Mouse (Mus musculus): ENCODE data around the gene Uvrag. TPM values are rescaled to one million over a fixed set of nuclear protein-coding genes. Genes with fewer than 3 reads are reported as not detected.

Uvrag gene
- 23.2 and 25.8 TPM in 2 replicates for polyA plus RNA-seq (2014; fragmentation: Nextera tagmentation; extraction: Ambion mirVana)

DNA sequence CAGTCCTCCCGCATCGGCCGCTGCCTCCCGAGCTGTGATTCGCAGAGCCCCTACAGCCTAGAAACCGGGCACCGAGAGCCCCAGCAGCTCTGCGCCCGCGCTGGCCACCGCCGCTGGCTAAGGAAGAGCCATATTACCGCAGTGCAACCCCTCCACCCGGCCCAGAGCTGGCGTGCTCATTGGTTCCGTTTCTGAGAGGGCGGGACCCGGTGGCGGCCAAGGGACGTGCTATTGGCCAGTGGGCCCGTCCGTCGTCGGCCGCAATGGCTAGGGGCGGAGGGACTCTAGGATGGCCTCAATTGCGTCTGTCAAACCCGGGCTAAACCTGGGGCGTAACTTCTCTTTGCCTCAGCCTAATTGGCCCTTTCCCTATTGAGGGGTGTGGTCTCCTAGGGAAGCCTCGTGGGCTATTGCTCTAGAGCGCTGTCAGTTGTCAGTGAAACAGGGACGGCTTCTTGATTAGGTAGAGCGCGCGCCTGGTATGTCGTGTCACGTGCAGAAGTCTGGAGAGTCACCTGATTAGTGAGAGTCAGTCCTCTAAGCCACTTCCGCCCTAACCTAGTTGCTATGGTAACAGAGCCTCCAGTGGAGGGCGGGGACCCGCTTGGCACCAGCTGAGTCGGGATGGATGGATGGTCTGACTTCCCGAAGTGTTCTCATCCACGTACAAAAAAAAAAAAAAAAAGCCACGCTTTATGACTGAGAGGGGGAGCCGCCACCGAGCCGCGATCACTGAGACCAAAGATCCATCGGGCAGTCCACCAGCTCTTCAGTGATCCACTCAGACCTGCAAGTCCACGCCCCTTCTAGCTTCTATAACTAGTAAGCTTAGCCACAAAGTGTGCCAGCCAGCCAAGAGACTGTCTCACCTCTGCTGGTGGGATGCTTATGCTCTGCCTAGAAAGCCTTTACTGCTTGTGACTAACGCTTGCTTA is at the start of gene Uvrag:
Gene Uvrag, minus strand, starts transcription at position 158 of the 935 bp plus-strand sequence.
- WGBS, result under 1% methylated on average over 51 of the region's 51 CpGs
- Histone ChIP-seq H3K4me3 (ENCODE audit: low read depth, low read length) (peak within 1 kb of the TSS; percentile 90), H3K27me3 (replicated peaks; ENCODE audit: control insufficient read depth, insufficient read depth, low read length) (no peaks in the 10 kb centered on the region), H3K27ac (ENCODE audit: low read depth) (peak within 1 kb of the TSS; percentile 92), H3K4me2 (ENCODE audit: low read length) (peak within 1 kb of the TSS; percentile 83), H3K9ac (ENCODE audit: low read length) (peak within 1 kb of the TSS; percentile 87), H3K9me3 (ENCODE audit: control insufficient read depth, low read length) (no peaks in the 10 kb centered on the region), H3K36me3 (ENCODE audit: control insufficient read depth, insufficient read depth, low read length) (no peaks in the 10 kb centered on the region), H3K4me1 (replicated peaks; ENCODE audit: control insufficient read depth, insufficient read depth, low read length) (peaks cover 11% of the 10 kb centered on the region)
- DNase-seq (ENCODE audit: low spot score), result peak; percentile 98
- ATAC-seq (replicated peaks; ENCODE audit: low FRiP score, low TSS enrichment, low read depth), result peak; percentile 99

DNA sequence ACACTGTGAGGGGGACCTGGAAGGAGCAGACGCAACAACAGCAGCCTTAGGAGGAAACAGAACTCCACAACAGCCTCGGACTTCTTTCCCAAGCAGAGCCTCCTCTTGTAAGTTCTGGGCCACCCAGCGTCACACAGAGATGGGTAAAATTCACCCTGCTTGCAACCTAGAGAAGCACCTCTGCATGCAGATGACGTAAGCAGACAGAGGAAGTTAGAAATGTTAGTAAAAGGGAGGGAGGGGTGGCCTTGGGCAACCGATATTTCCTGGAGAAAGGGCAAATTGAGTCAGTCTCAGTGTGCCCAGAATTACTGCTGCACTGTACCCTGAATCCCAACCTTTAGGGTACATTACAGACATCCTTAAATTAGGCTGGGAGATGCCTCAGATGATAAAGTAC is 48.9 kb upstream of the Uvrag start:
- Histone ChIP-seq H3K27ac (ENCODE audit: low read depth) (no peak overlapping the region), H3K9me3 (ENCODE audit: control insufficient read depth, low read length) (no peaks in the 10 kb centered on the region), H3K9ac (ENCODE audit: low read length) (no peak overlapping the region), H3K4me2 (ENCODE audit: low read length) (no peak overlapping the region), H3K27me3 (replicated peaks; ENCODE audit: control insufficient read depth, insufficient read depth, low read length) (no peaks in the 10 kb centered on the region), H3K4me3 (ENCODE audit: low read depth, low read length) (no peak overlapping the region), H3K4me1 (replicated peaks; ENCODE audit: control insufficient read depth, insufficient read depth, low read length) (no peaks in the 10 kb centered on the region), H3K36me3 (ENCODE audit: control insufficient read depth, insufficient read depth, low read length) (no peaks in the 10 kb centered on the region)
- 75% methylated on average over 5 of the region's 5 CpGs for WGBS
- ATAC-seq (replicated peaks; ENCODE audit: low FRiP score, low TSS enrichment, low read depth) (no peak), DNase-seq (ENCODE audit: low spot score) (no peak)

- Histone ChIP-seq H3K27ac (ENCODE audit: low read depth) (no peak overlapping the region), H3K4me1 (replicated peaks; ENCODE audit: control insufficient read depth, insufficient read depth, low read length) (no peaks in the 10 kb centered on the region), H3K4me2 (ENCODE audit: low read length) (no peak overlapping the region), H3K9me3 (ENCODE audit: control insufficient read depth, low read length) (no peaks in the 10 kb centered on the region), H3K36me3 (ENCODE audit: control insufficient read depth, insufficient read depth, low read length) (no peaks in the 10 kb centered on the region), H3K9ac (ENCODE audit: low read length) (no peak overlapping the region), H3K4me3 (ENCODE audit: low read depth, low read length) (no peak overlapping the region), H3K27me3 (replicated peaks; ENCODE audit: control insufficient read depth, insufficient read depth, low read length) (no peaks in the 10 kb centered on the region; the same call in 1 of the 2 replicates)
- 80% methylated on average over 6 of the region's 6 CpGs for WGBS
- DNase-seq (ENCODE audit: low spot score) (no peak), ATAC-seq (replicated peaks; ENCODE audit: low FRiP score, low TSS enrichment, low read depth) (no peak)
These were observed 47.7 kb upstream of the Uvrag start for GRCm38 (mm10) chr7:99188630-99189029.

DNA sequence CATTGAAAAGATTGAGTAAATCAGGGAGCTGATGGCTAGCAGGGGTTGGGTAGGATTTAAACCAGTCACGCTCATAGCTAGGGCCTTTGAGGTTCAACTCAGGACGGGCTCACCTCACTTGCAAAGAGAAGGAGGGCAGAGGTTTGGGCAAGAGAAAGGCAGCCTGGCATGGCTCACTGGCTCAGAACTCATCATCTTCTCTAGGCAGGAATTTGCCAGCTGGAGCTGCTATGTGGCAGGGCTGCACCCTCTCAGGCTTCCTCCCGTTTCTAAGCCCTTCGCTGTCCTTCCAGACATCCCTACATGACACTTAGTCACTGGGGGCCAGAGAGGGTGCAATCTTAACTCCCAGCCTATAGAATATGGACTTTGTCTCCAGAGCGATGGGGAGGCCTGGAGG is 46.5 kb upstream of the Uvrag start:
- Histone ChIP-seq H3K4me3 (ENCODE audit: low read depth, low read length) (no peak overlapping the region), H3K4me1 (replicated peaks; ENCODE audit: control insufficient read depth, insufficient read depth, low read length) (no peaks in the 10 kb centered on the region), H3K4me2 (ENCODE audit: low read length) (no peak overlapping the region), H3K36me3 (ENCODE audit: control insufficient read depth, insufficient read depth, low read length) (no peaks in the 10 kb centered on the region), H3K27ac (ENCODE audit: low read depth) (no peak overlapping the region), H3K9me3 (ENCODE audit: control insufficient read depth, low read length) (no peaks in the 10 kb centered on the region), H3K27me3 (replicated peaks; ENCODE audit: control insufficient read depth, insufficient read depth, low read length) (no peaks in the 10 kb centered on the region; the same call in 1 of the 2 replicates), H3K9ac (ENCODE audit: low read length) (no peak overlapping the region)
- DNase-seq (ENCODE audit: low spot score), result no peak
- ATAC-seq (replicated peaks; ENCODE audit: low FRiP score, low TSS enrichment, low read depth), result no peak
- WGBS, result 81% methylated on average over 5 of the region's 5 CpGs

GRCm38 (mm10) chr7:99185405-99185804 is 44.5 kb upstream of the Uvrag start:
- Histone ChIP-seq H3K27me3 (replicated peaks; ENCODE audit: control insufficient read depth, insufficient read depth, low read length) (no peaks in the 10 kb centered on the region; the same call in 1 of the 2 replicates), H3K4me2 (ENCODE audit: low read length) (no peak overlapping the region), H3K36me3 (ENCODE audit: control insufficient read depth, insufficient read depth, low read length) (no peaks in the 10 kb centered on the region), H3K4me1 (replicated peaks; ENCODE audit: control insufficient read depth, insufficient read depth, low read length) (0 out of 2 replicates have a peak, but pooled peaks cover 7% of the 10 kb centered on the region), H3K9me3 (ENCODE audit: control insufficient read depth, low read length) (no peaks in the 10 kb centered on the region), H3K4me3 (ENCODE audit: low read depth, low read length) (no peak overlapping the region), H3K9ac (ENCODE audit: low read length) (no peak overlapping the region), H3K27ac (ENCODE audit: low read depth) (no peak overlapping the region)
- DNase-seq (ENCODE audit: low spot score) (no peak), ATAC-seq (replicated peaks; ENCODE audit: low FRiP score, low TSS enrichment, low read depth) (no peak)
- 88% methylated on average over 3 of the region's 3 CpGs for WGBS

DNA sequence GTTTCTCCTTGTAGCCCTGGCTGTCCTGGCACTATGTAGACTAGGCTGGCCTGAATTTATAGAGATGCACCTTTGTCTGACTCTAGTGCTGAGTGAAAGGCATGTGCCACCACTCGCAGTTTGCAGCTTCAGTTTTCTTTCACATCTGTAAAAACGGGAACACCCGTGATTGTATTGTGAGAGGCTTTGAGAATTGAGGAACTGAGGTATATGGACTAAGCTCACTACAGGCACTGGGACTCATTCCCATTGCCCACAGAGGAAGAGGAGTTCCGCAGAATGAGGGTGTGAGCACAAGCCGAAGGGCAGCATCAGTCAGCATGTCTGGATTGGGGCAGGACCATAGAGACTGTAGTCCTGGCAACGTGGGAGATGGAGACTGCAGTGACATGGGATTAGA is 42.8 kb upstream of the Uvrag start:
- peaks cover 7% of the 10 kb centered on the region; the same call in 1 of the 2 replicates for H3K4me1 ChIP-seq (replicated peaks; ENCODE audit: control insufficient read depth, insufficient read depth, low read length)
- no peak for DNase-seq (ENCODE audit: low spot score)
- 71% methylated on average over 6 of the region's 6 CpGs for WGBS
- H3K9me3 ChIP-seq (ENCODE audit: control insufficient read depth, low read length), result no peaks in the 10 kb centered on the region
- no peak overlapping the region for H3K27ac ChIP-seq (ENCODE audit: low read depth)
- H3K36me3 ChIP-seq (ENCODE audit: control insufficient read depth, insufficient read depth, low read length), result no peaks in the 10 kb centered on the region
- H3K9ac ChIP-seq (ENCODE audit: low read length), result no peak overlapping the region
- H3K27me3 ChIP-seq (replicated peaks; ENCODE audit: control insufficient read depth, insufficient read depth, low read length), result no peaks in the 10 kb centered on the region; the same call in 1 of the 2 replicates
- no peak overlapping the region for H3K4me3 ChIP-seq (ENCODE audit: low read depth, low read length)
- H3K4me2 ChIP-seq (ENCODE audit: low read length), result 0 out of 2 replicates have a peak overlapping the region, but pooled peaks have one; percentile 95
- ATAC-seq (replicated peaks; ENCODE audit: low FRiP score, low TSS enrichment, low read depth), result no peak

DNA sequence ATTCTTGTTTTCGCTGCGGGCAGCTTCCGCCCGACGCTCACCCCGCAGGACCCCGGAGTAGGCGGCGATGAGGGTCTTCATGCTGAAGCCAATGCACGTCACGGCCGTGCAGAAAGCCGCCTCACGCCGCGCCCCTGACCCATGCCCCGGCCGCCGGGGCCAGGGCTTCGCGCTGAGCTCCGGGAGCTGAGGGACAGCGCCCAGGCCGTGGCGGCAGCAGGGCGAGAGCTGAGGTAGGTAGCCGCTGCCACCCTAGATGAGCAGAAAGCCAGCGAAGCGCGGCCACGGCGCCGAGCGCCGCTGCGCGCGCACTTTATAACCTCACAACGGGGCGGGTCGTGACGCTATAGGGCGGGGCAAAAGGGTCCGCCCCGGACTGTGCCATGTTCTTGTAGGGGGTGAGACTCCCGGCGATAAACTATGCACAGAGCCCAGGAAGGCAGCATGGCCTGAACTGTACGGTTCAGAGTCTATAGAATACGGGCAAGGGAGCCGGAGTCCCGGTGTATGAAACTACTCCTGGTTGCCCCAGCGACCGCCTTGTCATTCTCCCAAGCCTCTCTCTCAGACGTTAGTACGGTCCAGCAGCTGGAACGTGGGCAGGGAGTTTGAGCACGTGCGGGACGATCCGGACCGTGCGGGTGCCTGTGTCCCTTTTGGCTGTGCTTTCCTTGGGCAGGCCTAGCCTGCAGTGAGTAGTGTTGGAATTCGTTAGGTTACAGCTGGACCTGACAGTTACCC is 41.7 kb upstream of the Uvrag start, which contains the start of gene Dgat2:
Gene Dgat2, minus strand, starts transcription at position 288 of the 741 bp plus-strand sequence.
- Histone ChIP-seq H3K4me3 (ENCODE audit: low read depth, low read length) (peak within 1 kb of the TSS; percentile 62), H3K4me2 (ENCODE audit: low read length) (peak within 1 kb of the TSS; percentile 95)

GRCm38 (mm10) chr7:99181619-99182431 is 40.9 kb upstream of the Uvrag start:
- Histone ChIP-seq H3K9me3 (ENCODE audit: control insufficient read depth, low read length) (no peaks in the 10 kb centered on the region), H3K9ac (ENCODE audit: low read length) (peak overlapping the region; percentile 70), H3K4me1 (replicated peaks; ENCODE audit: control insufficient read depth, insufficient read depth, low read length) (peaks cover 7% of the 10 kb centered on the region; the same call in 1 of the 2 replicates), H3K4me3 (ENCODE audit: low read depth, low read length) (peak overlapping the region; percentile 62), H3K27me3 (replicated peaks; ENCODE audit: control insufficient read depth, insufficient read depth, low read length) (no peaks in the 10 kb centered on the region; the same call in 1 of the 2 replicates), H3K4me2 (ENCODE audit: low read length) (peak overlapping the region; percentile 95), H3K27ac (ENCODE audit: low read depth) (no peak overlapping the region), H3K36me3 (ENCODE audit: control insufficient read depth, insufficient read depth, low read length) (no peaks in the 10 kb centered on the region)
- peak; percentile 63 for DNase-seq (ENCODE audit: low spot score)
- ATAC-seq (replicated peaks; ENCODE audit: low FRiP score, low TSS enrichment, low read depth), result peak; percentile 50
- WGBS, result 20% methylated on average over 14 of the region's 14 CpGs

More for the DNA sequence above, 41.7 kb upstream of the Uvrag start, which contains the start of gene Dgat2:
- Histone ChIP-seq H3K4me1 (replicated peaks; ENCODE audit: control insufficient read depth, insufficient read depth, low read length) (peaks cover 7% of the 10 kb centered on the region; the same call in 1 of the 2 replicates), H3K36me3 (ENCODE audit: control insufficient read depth, insufficient read depth, low read length) (no peaks in the 10 kb centered on the region), H3K27me3 (replicated peaks; ENCODE audit: control insufficient read depth, insufficient read depth, low read length) (no peaks in the 10 kb centered on the region; the same call in 1 of the 2 replicates), H3K27ac (ENCODE audit: low read depth) (peak within 1 kb of the TSS; percentile 88), H3K9me3 (ENCODE audit: control insufficient read depth, low read length) (no peaks in the 10 kb centered on the region), H3K9ac (ENCODE audit: low read length) (peak within 1 kb of the TSS; percentile 70)
- under 1% methylated on average over 54 of the region's 63 CpGs for WGBS
- DNase-seq (ENCODE audit: low spot score) (peak; percentile 99), ATAC-seq (replicated peaks; ENCODE audit: low FRiP score, low TSS enrichment, low read depth) (peak; percentile 94)

Data from intestine, embryonic 14.5 days (tissue).